Mouse (Mus musculus) C3H10T1/2 (cell line): ENCODE results near the gene Xlr5c. TPM values are rescaled to one million over a fixed set of nuclear protein-coding genes. Genes with fewer than 3 reads are reported as not detected.

Experiments used
- polyA plus RNA-seq, 2 experiments: library from polyadenylated mRNA; unstranded; fragments of >200 nt; fragmentation: generic; extraction: Trizol; gene quantifications; one replicate each; pipeline ENCODE4 v1.2.1; 2012; ENCODE audit warnings: missing spikeins in 2 of 2

The Xlr5c gene
- not detected for polyA plus RNA-seq

DNA sequence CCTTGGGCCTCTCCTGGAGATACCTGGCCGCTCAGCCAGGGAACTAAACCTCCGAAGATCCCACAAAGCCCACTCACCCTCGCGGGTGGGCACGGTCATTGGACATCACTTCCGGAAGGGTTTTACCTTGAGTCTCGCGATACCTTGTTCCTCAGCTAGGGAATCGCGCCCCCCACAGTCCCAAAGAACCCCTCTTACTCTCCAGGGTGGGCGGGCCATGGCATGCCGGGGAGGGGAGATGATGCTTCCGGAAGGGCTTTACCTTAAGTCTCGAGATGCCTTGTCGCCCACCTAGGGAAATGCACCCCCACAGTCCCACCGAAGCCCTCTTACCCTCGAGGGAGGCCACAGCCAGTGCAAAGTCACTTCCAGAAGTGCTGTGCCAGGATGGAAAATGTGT is at the start of gene Xlr5c, which contains the start of gene Xlr5a:
Gene Xlr5c (minus strand): TSS at position 101 of the 400 bp plus-strand sequence.
Gene Xlr5a (minus strand): TSS at position 101 of the 400 bp plus-strand sequence.

DNA sequence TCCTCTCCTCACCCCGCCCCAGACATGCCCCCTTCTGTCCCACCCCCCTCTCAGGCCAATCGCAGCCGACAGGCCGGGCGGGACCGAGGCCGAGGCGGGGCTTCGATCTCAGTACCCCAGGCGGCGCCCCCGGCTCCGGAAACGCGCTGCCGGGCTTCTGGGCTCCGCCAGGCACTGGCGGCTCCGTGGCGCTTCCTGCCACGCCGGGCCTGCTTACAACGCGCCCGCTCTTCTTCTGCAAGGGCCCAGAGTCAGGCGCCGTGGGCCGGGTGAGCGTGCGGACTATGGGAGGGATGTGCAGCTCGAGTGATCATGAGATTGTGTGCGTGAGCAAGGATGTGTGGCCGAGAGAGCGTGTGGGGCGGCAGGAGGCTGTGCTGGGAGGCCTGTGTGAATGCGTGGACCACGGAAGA is 49.7 kb upstream of the Xlr5c start, which contains the start of gene Zfp275:
Gene Zfp275 (plus strand): TSS at position 139 of the 413 bp plus-strand sequence.

DNA sequence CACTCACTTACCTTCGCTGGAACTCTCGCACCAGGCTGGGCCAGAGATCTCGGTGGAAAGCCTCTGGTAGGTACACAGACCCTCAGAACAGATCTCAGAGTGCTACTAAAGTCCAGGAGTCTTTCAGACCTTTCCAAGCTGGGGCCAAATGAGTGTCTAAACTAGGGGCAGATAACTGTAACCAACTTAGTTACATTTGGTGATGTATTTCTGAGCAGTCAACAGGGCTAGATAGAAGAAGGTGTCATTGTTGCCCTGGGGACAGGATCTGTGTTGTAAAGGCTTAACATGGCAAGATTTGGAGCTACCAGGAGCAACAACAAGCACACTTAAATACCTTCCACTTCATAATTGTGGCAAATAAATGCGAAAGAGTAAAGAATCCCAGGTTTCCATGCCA is 44.0 kb upstream of the Xlr5c start, which contains the start of gene Gm45015:
Gene Gm45015 (minus strand): TSS at position 101 of the 400 bp plus-strand sequence.

DNA sequence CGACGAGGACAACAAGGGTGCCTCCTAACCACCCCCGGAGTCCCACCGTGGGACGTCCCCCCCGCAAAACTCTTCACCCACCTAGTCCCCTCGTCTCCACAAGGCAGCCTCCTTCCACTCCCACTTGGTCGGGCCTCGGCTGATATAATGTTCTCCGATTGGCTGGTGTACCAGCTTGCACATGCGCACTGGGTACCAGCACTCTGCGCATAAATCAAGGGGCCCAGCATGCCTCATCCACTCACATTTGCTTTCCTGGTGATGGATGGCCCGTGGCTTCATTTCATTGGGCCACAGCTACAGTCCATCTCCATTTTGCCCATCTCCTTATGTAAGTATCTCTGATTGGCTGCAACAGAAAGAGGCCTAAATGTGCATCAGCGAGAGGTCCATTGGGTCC is 27.5 kb downstream of the Xlr5c start, which contains the start of gene Xlr3c:
Gene Xlr3c (minus strand): TSS at position 121 of the 400 bp plus-strand sequence.

DNA sequence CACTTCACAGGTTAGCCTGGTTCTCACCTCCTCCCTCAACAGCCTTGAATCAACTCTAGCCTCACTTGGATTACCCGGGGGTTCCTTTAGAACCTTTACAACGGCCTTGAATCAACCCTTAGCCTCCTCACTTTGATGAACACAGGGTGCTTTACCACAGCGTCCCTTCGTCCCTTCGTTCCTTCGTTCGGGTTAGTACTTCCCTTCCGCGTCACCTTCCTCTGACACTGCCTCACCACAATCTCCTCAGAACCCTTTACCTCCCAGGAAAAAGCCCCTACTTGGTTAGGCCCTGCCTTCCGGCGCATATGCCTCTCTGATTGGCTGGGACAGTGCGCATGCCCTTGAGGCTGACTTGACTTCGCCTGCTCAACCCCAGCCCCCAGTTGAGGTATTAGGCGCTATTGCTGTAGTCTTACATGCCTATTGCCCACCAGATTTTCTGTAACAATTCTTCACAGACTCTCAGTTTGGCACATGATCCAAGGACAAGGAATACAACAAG is 49.9 kb downstream of the Xlr5c start, which contains the start of gene Xlr4c:
Gene Xlr4c (minus strand): TSS at position 310 of the 505 bp plus-strand sequence.

Other genes starting within 250 kb of the Xlr5c start
- not detected for gene Pnma3, start 228.2 kb downstream of the Xlr5c start, polyA plus RNA-seq
- not detected for gene Xlr4a, start 210.5 kb downstream of the Xlr5c start, polyA plus RNA-seq
- under 1 TPM; 0.08 to 0.30 TPM for gene Xlr3a, start 195.9 kb downstream of the Xlr5c start, polyA plus RNA-seq
- not detected for gene Gm14685, start 175.9 kb downstream of the Xlr5c start, polyA plus RNA-seq
- gene Xlr5b, start 144.2 kb downstream of the Xlr5c start, polyA plus RNA-seq: not detected
- gene DXBay18, start 143.5 kb downstream of the Xlr5c start, polyA plus RNA-seq: not detected
- not detected for gene Spin2d, start 116.0 kb downstream of the Xlr5c start, polyA plus RNA-seq
- not detected for gene Xlr3b, start 100.8 kb downstream of the Xlr5c start, polyA plus RNA-seq
- not detected for gene Xlr4b, start 78.6 kb downstream of the Xlr5c start, polyA plus RNA-seq
- 1 to 10 TPM; 5.0 to 6.2 TPM for gene F8a, start 64.7 kb downstream of the Xlr5c start, polyA plus RNA-seq
- gene Xlr4c, start 49.8 kb downstream of the Xlr5c start, polyA plus RNA-seq: not detected
- gene Xlr3c, start 27.6 kb downstream of the Xlr5c start, polyA plus RNA-seq: under 1 TPM; 0.04 TPM
- gene Xlr5a, start within 50 bp of the Xlr5c start, polyA plus RNA-seq: not detected
- not detected for gene Gm45015, start 43.9 kb upstream of the Xlr5c start, polyA plus RNA-seq
- gene Zfp275, start 49.6 kb upstream of the Xlr5c start, polyA plus RNA-seq: 1 to 10 TPM in 1 of 2 experiments, under 1 TPM in 1; 0.81 to 6.2 TPM
- not detected for gene Gm18336, start 105.8 kb upstream of the Xlr5c start, polyA plus RNA-seq
- gene Zfp92, start 118.1 kb upstream of the Xlr5c start, polyA plus RNA-seq: not detected
- gene Trex2, start 142.4 kb upstream of the Xlr5c start, polyA plus RNA-seq: not detected
- 10 to 100 TPM; 40.7 to 52.5 TPM for gene Haus7, start 166.1 kb upstream of the Xlr5c start, polyA plus RNA-seq
- 1,000 to 10,000 TPM; 1,065 to 2,644 TPM for gene Bgn, start 190.6 kb upstream of the Xlr5c start, polyA plus RNA-seq
- under 1 TPM in 1 of 2 experiments, not detected in 1; 0.01 TPM for gene Atp2b3, start 210.1 kb upstream of the Xlr5c start, polyA plus RNA-seq